Mouse (Mus musculus) MEL (cell line): ENCODE measurements around the gene Gm20388.

Experiments
- BHLHE40 ChIP-seq: IDR thresholded peaks from 2 replicates; pipeline ENCODE4 v1.6.1; 2012; ENCODE audit warnings: low read depth, mild to moderate bottlenecking, inconsistent platforms, low read length, improper control_type of control experiment, borderline replicate concordance
- CTCF ChIP-seq, 3 experiments: IDR thresholded peaks in 2 of 3; conservative IDR thresholded peaks in 1 of 3; 2 replicates each; pipeline ENCODE4 v1.5.1; 2011 to 2012; ENCODE audit warnings: low read length in 3 of 3, low read depth in 2 of 3, mild to moderate bottlenecking in 2 of 3, improper control_type of control experiment in 1 of 3, inconsistent platforms in 1 of 3, mixed read lengths in 1 of 3, moderate library complexity in 1 of 3; ENCODE audit not compliant: control insufficient read depth in 1 of 3, insufficient read depth in 1 of 3, poor library complexity in 1 of 3, severe bottlenecking in 1 of 3
- E2F4 ChIP-seq: IDR thresholded peaks from 2 replicates; pipeline ENCODE4 v1.6.1; 2011; ENCODE audit warnings: low read depth, low read length, improper control_type of control experiment, borderline replicate concordance
- EP300 ChIP-seq, 2 experiments: IDR thresholded peaks; 2 replicates each; pipeline ENCODE4 v1.6.1; 2011; ENCODE audit warnings: improper control_type of control experiment in 2 of 2, low read length in 2 of 2, low read depth in 1 of 2, mild to moderate bottlenecking in 1 of 2
- GATA1 ChIP-seq: IDR thresholded peaks from 2 replicates; pipeline ENCODE4 v1.6.1; 2011; ENCODE audit warnings: low read depth, low read length, improper control_type of control experiment
- MAFK ChIP-seq: IDR thresholded peaks from 2 replicates; pipeline ENCODE4 v1.6.1; 2011; ENCODE audit warnings: low read depth, mild to moderate bottlenecking, low read length, improper control_type of control experiment, borderline replicate concordance
- MYC ChIP-seq: IDR thresholded peaks from 2 replicates; pipeline ENCODE4 v1.6.1; 2011; ENCODE audit warnings: low read depth, mild to moderate bottlenecking, low read length, improper control_type of control experiment, moderate library complexity
- NELFE ChIP-seq: IDR thresholded peaks from 2 replicates; pipeline ENCODE4 v1.6.1; 2011; ENCODE audit warnings: low read depth, low read length, improper control_type of control experiment
- POLR2A ChIP-seq, 2 experiments: IDR thresholded peaks; 2 replicates each; pipeline ENCODE4 v1.6.1; 2011 to 2012; ENCODE audit warnings: low read length in 2 of 2, mild to moderate bottlenecking in 2 of 2, control low read depth in 1 of 2, improper control_type of control experiment in 1 of 2, low read depth in 1 of 2, moderate library complexity in 1 of 2; ENCODE audit not compliant: control insufficient read depth in 1 of 2, insufficient read depth in 1 of 2, poor library complexity in 1 of 2
- SIN3A ChIP-seq: IDR thresholded peaks from 2 replicates; pipeline ENCODE4 v1.6.1; 2012; ENCODE audit warnings: low read length, improper control_type of control experiment, inconsistent platforms
- TBP ChIP-seq: IDR thresholded peaks from 2 replicates; pipeline ENCODE4 v1.8.0; 2011; ENCODE audit warnings: low read depth, low read length, improper control_type of control experiment
- ZNF384 ChIP-seq: IDR thresholded peaks from 2 replicates; pipeline ENCODE4 v1.6.1; 2012; ENCODE audit warnings: low read depth, mild to moderate bottlenecking, inconsistent platforms, low read length, improper control_type of control experiment

- TF ChIP-seq E2F4 (no peak), ZNF384 (no peak), CTCF (IDR thresholded peaks at IDR 0.05 in 2 of 3, conservative IDR thresholded peaks at IDR 0.05 in 1 of 3; ENCODE audit: control insufficient read depth in 1 of 3, insufficient read depth in 1 of 3, low read depth in 2 of 3, low read length in 3 of 3, poor library complexity in 1 of 3, severe bottlenecking in 1 of 3) (no peak), BHLHE40 (no peak), EP300 (IDR thresholded peaks at IDR 0.05; ENCODE audit: low read depth in 1 of 2, low read length in 2 of 2) (no peak), TBP (no peak), SIN3A (no peak), GATA1 (no peak), POLR2A (IDR thresholded peaks at IDR 0.05; ENCODE audit: control insufficient read depth in 1 of 2, insufficient read depth in 1 of 2, low read depth in 1 of 2, low read length in 2 of 2, poor library complexity in 1 of 2) (no peak), MYC (no peak), NELFE (no peak), MAFK (no peak)
These were observed 1618.1 kb downstream of the Gm20388 start for GRCm38 (mm10) chr8:121528790-121529189.
